1 mouse cellular context compared by ENCODE assay signal in the genomic region with DNA sequence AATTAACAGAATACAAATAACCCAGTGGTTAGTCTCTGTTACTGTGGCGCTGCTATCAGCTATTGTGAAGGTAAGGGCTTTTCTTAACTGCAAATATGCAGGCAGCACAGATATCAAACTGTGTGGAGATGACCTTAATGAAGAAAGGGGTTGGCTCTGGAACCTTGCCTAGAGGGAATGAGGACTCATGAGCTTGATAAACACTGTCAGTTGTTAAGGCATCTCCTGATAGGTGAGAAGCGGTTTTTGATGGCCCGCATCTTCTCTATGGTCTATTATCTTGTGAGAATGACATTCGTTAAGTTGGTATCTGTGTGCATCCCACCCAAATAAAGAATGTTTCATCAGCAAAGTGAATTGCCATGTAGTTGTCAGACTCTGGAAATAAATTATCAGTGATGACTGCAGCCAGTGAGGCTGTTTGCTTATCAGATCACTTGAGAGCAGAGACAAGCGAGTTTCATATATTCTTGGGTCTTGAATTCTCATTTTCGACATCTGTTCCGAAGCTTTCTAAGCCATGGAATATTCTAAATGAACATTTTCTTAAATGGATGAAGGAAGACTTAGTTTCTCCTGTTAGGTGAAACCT.
A peak's percentile ranks its signal among the peaks of the same experiment; 100 is the strongest.
TF ChIP-seq lines count a peak whose summit lies in the region.

No protein-coding gene starts in this region.

TF ChIP-seq in MEL, 35 proteins besides CTCF, POLR2A, EP300 and RAD21 (continued from another document):
- TF ChIP-seq RCOR1 (IDR thresholded peaks at IDR 0.05; ENCODE audit: low read depth, low read length) = peak; percentile 60; the same call in 1 of the 2 replicates
- no peak for TF ChIP-seq POLR2AphosphoS5 (IDR thresholded peaks at IDR 0.05; ENCODE audit: borderline replicate concordance, low read depth, low read length)
- no peak; the same call in 1 of the 2 replicates for TF ChIP-seq KAT2A (conservative IDR thresholded peaks at IDR 0.05; ENCODE audit: low read depth, low read length)
- TF ChIP-seq MXI1 (IDR thresholded peaks at IDR 0.05; ENCODE audit: low read depth, low read length) = no peak; the same call in 1 of the 2 replicates
- no peak for TF ChIP-seq NRF1 (IDR thresholded peaks at IDR 0.05; ENCODE audit: insufficient read depth, low read depth, low read length, poor library complexity, severe bottlenecking)
- TF ChIP-seq MYB (IDR thresholded peaks at IDR 0.05; ENCODE audit: low read depth, low read length) = peak; percentile 99
- TF ChIP-seq SIN3A (IDR thresholded peaks at IDR 0.05; ENCODE audit: low read length) = peak; percentile 99
- TF ChIP-seq HCFC1 (IDR thresholded peaks at IDR 0.05; ENCODE audit: low read depth, low read length) = no peak
- peak; percentile 17; the same call in 1 of the 2 replicates for TF ChIP-seq CHD2 (IDR thresholded peaks at IDR 0.05; ENCODE audit: low read length)
- peak; percentile 70 for TF ChIP-seq TBP (IDR thresholded peaks at IDR 0.05; ENCODE audit: low read depth, low read length)
- TF ChIP-seq ZNF384 (IDR thresholded peaks at IDR 0.05; ENCODE audit: low read depth, low read length) = no peak; the same call in 1 of the 2 replicates
- TF ChIP-seq ZC3H11A (IDR thresholded peaks at IDR 0.05; ENCODE audit: low read depth, low read length) = no peak
- TF ChIP-seq MYC (IDR thresholded peaks at IDR 0.05; ENCODE audit: low read depth, low read length) = peak; percentile 66
- peak; percentile 97 for TF ChIP-seq GATA1 (IDR thresholded peaks at IDR 0.05; ENCODE audit: low read depth, low read length)
- peak; percentile 57 for TF ChIP-seq TAL1 (IDR thresholded peaks at IDR 0.05; ENCODE audit: low read length)
- peak; percentile 53 for TF ChIP-seq BHLHE40 (IDR thresholded peaks at IDR 0.05; ENCODE audit: borderline replicate concordance, low read depth, low read length)
- TF ChIP-seq MAX (IDR thresholded peaks at IDR 0.05; ENCODE audit: low read length) = no peak
- TF ChIP-seq MAZ (IDR thresholded peaks at IDR 0.05; ENCODE audit: low read depth, low read length) = peak; percentile 54; the same call in 1 of the 2 replicates
- no peak for TF ChIP-seq POLR2AphosphoS2 (IDR thresholded peaks at IDR 0.05; ENCODE audit: low read length)
- TF ChIP-seq JUND (IDR thresholded peaks at IDR 0.05; ENCODE audit: low read depth, low read length) = peak; percentile 84
- TF ChIP-seq TCF12 (IDR thresholded peaks at IDR 0.05; ENCODE audit: low read depth, low read length) = peak; percentile 98
- no peak; the same call in 1 of the 2 replicates for TF ChIP-seq CHD1 (IDR thresholded peaks at IDR 0.05; ENCODE audit: low read depth, low read length)
- peak; percentile 75; the same call in 1 of the 2 replicates for TF ChIP-seq MEF2A (IDR thresholded peaks at IDR 0.05; ENCODE audit: extremely low read depth, insufficient replicate concordance, low read depth, low read length, poor library complexity, severe bottlenecking)
- no peak for TF ChIP-seq ELF1 (IDR thresholded peaks at IDR 0.05; ENCODE audit: low read depth, low read length)
